Mouse (Mus musculus): Measurements from ENCODE around the gene Bod1l. TPM values are rescaled to one million over a fixed set of nuclear protein-coding genes. Genes with fewer than 3 reads are reported as not detected.

Bod1l gene
- polyA plus RNA-seq, 1 experiment, result 2.9 TPM

- Histone ChIP-seq H3ac (ENCODE audit: control insufficient read depth, insufficient read length, low read depth) (no peak overlapping the region), H3K36me3 (ENCODE audit: control insufficient read depth, insufficient read depth) (peaks cover 20% of the 10 kb centered on the region), H3K27me3 (ENCODE audit: control insufficient read depth, insufficient read depth, insufficient read length) (no peaks in the 10 kb centered on the region), H3K79me2 (ENCODE audit: control insufficient read depth, insufficient read depth) (no peaks in the 10 kb centered on the region), H3K4me3 (ENCODE audit: insufficient read depth, poor library complexity, severe bottlenecking) (no peak overlapping the region), H3K79me3 (ENCODE audit: low read depth) (no peaks in the 10 kb centered on the region)
- TF ChIP-seq USF1 (IDR thresholded peaks at IDR 0.05; ENCODE audit: low read depth) (no peak), MYOD1 (IDR thresholded peaks at IDR 0.05; ENCODE audit: control insufficient read depth, insufficient read length, low read depth) (no peak), CEBPB (IDR thresholded peaks at IDR 0.05; ENCODE audit: low read depth) (no peak), MAX (IDR thresholded peaks at IDR 0.05) (no peak), MYOG (IDR thresholded peaks at IDR 0.05; ENCODE audit: control insufficient read depth, extremely low read depth, insufficient read length) (no peak), FOSL1 (IDR thresholded peaks at IDR 0.05; ENCODE audit: insufficient read depth, low read length, poor library complexity, severe bottlenecking) (no peak), CTCF (IDR thresholded peaks at IDR 0.05; ENCODE audit: control insufficient read depth, insufficient read depth, insufficient read length) (no peak)
Observed at GRCm38 (mm10) chr5:41812516-41812915, 31.6 kb downstream of the Bod1l start.

GRCm38 (mm10) chr5:41811279-41811678, 32.8 kb downstream of the Bod1l start:
- Histone ChIP-seq H3K4me3 (ENCODE audit: insufficient read depth, poor library complexity, severe bottlenecking) (no peak overlapping the region), H3K79me3 (ENCODE audit: low read depth) (no peaks in the 10 kb centered on the region), H3K27me3 (ENCODE audit: control insufficient read depth, insufficient read depth, insufficient read length) (no peaks in the 10 kb centered on the region), H3K79me2 (ENCODE audit: control insufficient read depth, insufficient read depth) (no peaks in the 10 kb centered on the region), H3K36me3 (ENCODE audit: control insufficient read depth, insufficient read depth) (peaks cover 24% of the 10 kb centered on the region), H3ac (ENCODE audit: control insufficient read depth, insufficient read length, low read depth) (no peak overlapping the region)
- TF ChIP-seq MAX (IDR thresholded peaks at IDR 0.05) (no peak), MYOD1 (IDR thresholded peaks at IDR 0.05; ENCODE audit: control insufficient read depth, insufficient read length, low read depth) (no peak), USF1 (IDR thresholded peaks at IDR 0.05; ENCODE audit: low read depth) (no peak), CEBPB (IDR thresholded peaks at IDR 0.05; ENCODE audit: low read depth) (no peak), CTCF (IDR thresholded peaks at IDR 0.05; ENCODE audit: control insufficient read depth, insufficient read depth, insufficient read length) (no peak), FOSL1 (IDR thresholded peaks at IDR 0.05; ENCODE audit: insufficient read depth, low read length, poor library complexity, severe bottlenecking) (no peak), MYOG (IDR thresholded peaks at IDR 0.05; ENCODE audit: control insufficient read depth, extremely low read depth, insufficient read length) (no peak)

- no peak overlapping the region for H3ac ChIP-seq (ENCODE audit: control insufficient read depth, insufficient read length, low read depth)
- peaks cover 40% of the 10 kb centered on the region for H3K36me3 ChIP-seq (ENCODE audit: control insufficient read depth, insufficient read depth)
- H3K79me3 ChIP-seq (ENCODE audit: low read depth), result no peaks in the 10 kb centered on the region
- no peaks in the 10 kb centered on the region for H3K27me3 ChIP-seq (ENCODE audit: control insufficient read depth, insufficient read depth, insufficient read length)
- no peak overlapping the region for H3K4me3 ChIP-seq (ENCODE audit: insufficient read depth, poor library complexity, severe bottlenecking)
- H3K79me2 ChIP-seq (ENCODE audit: control insufficient read depth, insufficient read depth), result no peaks in the 10 kb centered on the region
- TF ChIP-seq MYOG (IDR thresholded peaks at IDR 0.05; ENCODE audit: control insufficient read depth, extremely low read depth, insufficient read length) (no peak), FOSL1 (IDR thresholded peaks at IDR 0.05; ENCODE audit: insufficient read depth, low read length, poor library complexity, severe bottlenecking) (no peak), MAX (IDR thresholded peaks at IDR 0.05) (no peak), CEBPB (IDR thresholded peaks at IDR 0.05; ENCODE audit: low read depth) (no peak)
Observed at GRCm38 (mm10) chr5:41807383-41807782, 36.7 kb downstream of the Bod1l start.

GRCm38 (mm10) chr5:41806176-41806575, 37.9 kb downstream of the Bod1l start:
- Histone ChIP-seq H3K36me3 (ENCODE audit: control insufficient read depth, insufficient read depth) (peaks cover 40% of the 10 kb centered on the region), H3K79me3 (ENCODE audit: low read depth) (no peaks in the 10 kb centered on the region), H3K4me3 (ENCODE audit: insufficient read depth, poor library complexity, severe bottlenecking) (no peak overlapping the region), H3K27me3 (ENCODE audit: control insufficient read depth, insufficient read depth, insufficient read length) (no peaks in the 10 kb centered on the region), H3K79me2 (ENCODE audit: control insufficient read depth, insufficient read depth) (no peaks in the 10 kb centered on the region), H3ac (ENCODE audit: control insufficient read depth, insufficient read length, low read depth) (no peak overlapping the region)
- TF ChIP-seq MYOD1 (IDR thresholded peaks at IDR 0.05; ENCODE audit: control insufficient read depth, insufficient read length, low read depth) (no peak), CEBPB (IDR thresholded peaks at IDR 0.05; ENCODE audit: low read depth) (no peak), MAX (IDR thresholded peaks at IDR 0.05) (no peak), MYOG (IDR thresholded peaks at IDR 0.05; ENCODE audit: control insufficient read depth, extremely low read depth, insufficient read length) (no peak), USF1 (IDR thresholded peaks at IDR 0.05; ENCODE audit: low read depth) (no peak), FOSL1 (IDR thresholded peaks at IDR 0.05; ENCODE audit: insufficient read depth, low read length, poor library complexity, severe bottlenecking) (no peak), CTCF (IDR thresholded peaks at IDR 0.05; ENCODE audit: control insufficient read depth, insufficient read depth, insufficient read length) (no peak)

- no peak overlapping the region for H3ac ChIP-seq (ENCODE audit: control insufficient read depth, insufficient read length, low read depth)
- H3K79me2 ChIP-seq (ENCODE audit: control insufficient read depth, insufficient read depth), result no peaks in the 10 kb centered on the region
- H3K36me3 ChIP-seq (ENCODE audit: control insufficient read depth, insufficient read depth), result peaks cover 46% of the 10 kb centered on the region
- no peak for TF ChIP-seq MYOD1 (IDR thresholded peaks at IDR 0.05; ENCODE audit: control insufficient read depth, insufficient read length, low read depth)
- TF ChIP-seq MYOG (IDR thresholded peaks at IDR 0.05; ENCODE audit: control insufficient read depth, extremely low read depth, insufficient read length), result no peak
- no peak for TF ChIP-seq MAX (IDR thresholded peaks at IDR 0.05)
- no peak for TF ChIP-seq CEBPB (IDR thresholded peaks at IDR 0.05; ENCODE audit: low read depth)
- no peak for TF ChIP-seq CTCF (IDR thresholded peaks at IDR 0.05; ENCODE audit: control insufficient read depth, insufficient read depth, insufficient read length)
- no peaks in the 10 kb centered on the region for H3K79me3 ChIP-seq (ENCODE audit: low read depth)
- no peak overlapping the region for H3K4me3 ChIP-seq (ENCODE audit: insufficient read depth, poor library complexity, severe bottlenecking)
- H3K27me3 ChIP-seq (ENCODE audit: control insufficient read depth, insufficient read depth, insufficient read length), result no peaks in the 10 kb centered on the region
Observed at GRCm38 (mm10) chr5:41805085-41805484, 39.0 kb downstream of the Bod1l start.

GRCm38 (mm10) chr5:41804643-41805042, 39.5 kb downstream of the Bod1l start:
- Histone ChIP-seq H3K4me3 (ENCODE audit: insufficient read depth, poor library complexity, severe bottlenecking) (no peak overlapping the region), H3K79me2 (ENCODE audit: control insufficient read depth, insufficient read depth) (no peaks in the 10 kb centered on the region), H3K79me3 (ENCODE audit: low read depth) (no peaks in the 10 kb centered on the region), H3ac (ENCODE audit: control insufficient read depth, insufficient read length, low read depth) (no peak overlapping the region), H3K36me3 (ENCODE audit: control insufficient read depth, insufficient read depth) (peaks cover 47% of the 10 kb centered on the region), H3K27me3 (ENCODE audit: control insufficient read depth, insufficient read depth, insufficient read length) (no peaks in the 10 kb centered on the region)
- TF ChIP-seq USF1 (IDR thresholded peaks at IDR 0.05; ENCODE audit: low read depth) (no peak), MAX (IDR thresholded peaks at IDR 0.05) (no peak), MYOD1 (IDR thresholded peaks at IDR 0.05; ENCODE audit: control insufficient read depth, insufficient read length, low read depth) (no peak)

Data from C2C12 (cell line).